Mouse (Mus musculus): ENCODE data around the gene Med24. TPM values are rescaled to one million over a fixed set of nuclear protein-coding genes. Genes with fewer than 3 reads are reported as not detected.
A peak's percentile ranks its signal among the peaks of the same experiment; 100 is the strongest.
"Not testable (repeated sequence)": the region's sequence is repeated elsewhere in the genome, so short reads cannot be mapped to it uniquely, and the experiment has no call there.

Gene Med24
- polyA plus RNA-seq, 1 experiment: 45.3 TPM

DNA sequence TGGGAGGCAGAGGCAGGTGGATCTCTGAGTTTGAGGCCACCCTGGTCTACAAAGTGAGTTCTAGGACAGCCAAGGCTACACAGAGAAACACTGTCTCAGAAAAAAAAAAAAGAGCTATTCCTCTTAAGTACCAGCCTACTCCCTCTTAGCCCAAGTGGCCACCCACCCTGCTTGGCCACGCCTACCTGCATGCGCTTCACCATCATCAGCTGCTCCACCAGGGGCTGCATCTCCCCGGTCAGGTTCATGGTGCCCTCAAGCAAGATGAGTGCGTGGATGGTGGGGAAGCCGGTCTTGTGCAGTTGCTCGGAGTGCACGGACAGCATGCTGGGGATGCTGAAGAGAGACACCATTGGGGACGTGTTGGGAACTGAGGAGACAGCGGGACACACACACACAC lies 13.3 kb downstream of the Med24 start:
- DNase-seq: no peak
- WGBS: 97% methylated on average over 9 of the region's 9 CpGs

DNA sequence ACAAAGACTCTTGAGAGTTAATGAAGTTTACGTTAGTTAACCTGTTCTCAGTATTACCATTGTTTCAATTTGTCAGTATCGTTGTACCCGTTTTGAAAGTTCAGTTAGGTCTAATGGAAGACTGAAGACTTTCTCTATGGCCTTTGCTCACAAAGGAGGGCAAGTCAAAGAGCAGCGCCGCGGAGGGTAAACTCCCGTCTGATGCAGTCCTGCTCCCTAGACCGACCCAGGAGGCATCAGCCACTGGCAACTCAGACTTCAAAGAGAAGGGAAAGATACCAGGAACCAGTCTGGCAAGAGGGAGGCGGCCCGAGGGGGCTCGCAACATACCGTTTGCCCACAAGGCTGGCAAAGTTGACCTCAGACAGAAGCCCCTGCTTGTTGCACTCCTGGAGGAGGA lies 15.5 kb downstream of the Med24 start:
- H3K36me3 ChIP-seq (ENCODE audit: control insufficient read depth, insufficient read depth, low read length): no peaks in the 10 kb centered on the region
- no peak overlapping the region for H3K4me3 ChIP-seq (ENCODE audit: insufficient read depth, low read depth, low read length)
- TF ChIP-seq POLR2A (IDR thresholded peaks at IDR 0.05; ENCODE audit: low read depth, low read length): no peak
- TF ChIP-seq CTCF (conservative IDR thresholded peaks at IDR 0.05; ENCODE audit: insufficient read depth, insufficient read length, low read depth, low read length): no peak
- no peak overlapping the region for H3K27ac ChIP-seq (ENCODE audit: insufficient read depth, low read depth, low read length)
- WGBS: 59% methylated on average over 12 of the region's 12 CpGs
- DNase-seq: peak; percentile 52
- H3K4me1 ChIP-seq (ENCODE audit: control insufficient read depth, insufficient read depth, low read length): peaks cover 15% of the 10 kb centered on the region
- no peaks in the 10 kb centered on the region for H3K27me3 ChIP-seq (replicated peaks; ENCODE audit: control insufficient read depth, insufficient read depth, low read length)

More for the DNA sequence above, 13.3 kb downstream of the Med24 start:
- H3K36me3 ChIP-seq (ENCODE audit: control insufficient read depth, insufficient read depth, low read length): no peaks in the 10 kb centered on the region
- H3K27ac ChIP-seq (ENCODE audit: insufficient read depth, low read depth, low read length): no peak overlapping the region
- H3K4me1 ChIP-seq (ENCODE audit: control insufficient read depth, insufficient read depth, low read length): no peaks in the 10 kb centered on the region; the same call in 1 of the 2 replicates
- no peaks in the 10 kb centered on the region for H3K27me3 ChIP-seq (replicated peaks; ENCODE audit: control insufficient read depth, insufficient read depth, low read length)
- no peak for TF ChIP-seq CTCF (conservative IDR thresholded peaks at IDR 0.05; ENCODE audit: insufficient read depth, insufficient read length, low read depth, low read length)
- TF ChIP-seq POLR2A (IDR thresholded peaks at IDR 0.05; ENCODE audit: low read depth, low read length): no peak
- no peak overlapping the region for H3K4me3 ChIP-seq (ENCODE audit: insufficient read depth, low read depth, low read length)

DNA sequence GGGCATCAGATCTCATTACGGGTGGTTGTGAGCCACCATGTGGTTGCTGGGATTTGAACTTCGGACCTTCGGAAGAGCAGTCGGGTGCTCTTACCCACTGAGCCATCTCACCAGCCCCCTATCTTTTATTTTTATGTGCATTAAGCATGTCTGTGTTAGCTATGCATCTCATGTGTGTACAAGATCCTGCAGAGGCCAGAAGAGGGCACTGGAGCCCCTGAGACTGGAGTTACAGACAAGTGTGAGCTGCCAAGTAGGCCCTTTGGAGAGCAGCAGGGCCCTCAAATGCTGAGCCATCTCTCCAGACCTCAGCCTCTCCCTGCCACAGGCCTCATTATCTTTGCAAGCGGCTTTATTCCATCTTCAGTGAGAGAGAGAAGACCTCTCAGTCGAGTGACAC lies 17.2 kb downstream of the Med24 start:
- H3K4me1 ChIP-seq (ENCODE audit: control insufficient read depth, insufficient read depth, low read length): peaks cover 21% of the 10 kb centered on the region
- peak; percentile 35 for DNase-seq
- H3K27ac ChIP-seq (ENCODE audit: insufficient read depth, low read depth, low read length); H3K4me3 ChIP-seq (ENCODE audit: insufficient read depth, low read depth, low read length); H3K36me3 ChIP-seq (ENCODE audit: control insufficient read depth, insufficient read depth, low read length); H3K27me3 ChIP-seq (replicated peaks; ENCODE audit: control insufficient read depth, insufficient read depth, low read length): not testable (repeated sequence)
- 67% methylated on average over 6 of the region's 6 CpGs for WGBS
- TF ChIP-seq CTCF (conservative IDR thresholded peaks at IDR 0.05; ENCODE audit: insufficient read depth, insufficient read length, low read depth, low read length): peak; percentile 40

- Histone ChIP-seq H3K27ac (ENCODE audit: insufficient read depth, low read depth, low read length) (peak overlapping the region; percentile 10; the same call in 1 of the 2 replicates), H3K4me3 (ENCODE audit: insufficient read depth, low read depth, low read length) (no peak overlapping the region), H3K36me3 (ENCODE audit: control insufficient read depth, insufficient read depth, low read length) (no peaks in the 10 kb centered on the region; the same call in 1 of the 2 replicates), H3K4me1 (ENCODE audit: control insufficient read depth, insufficient read depth, low read length) (peaks cover 21% of the 10 kb centered on the region), H3K27me3 (replicated peaks; ENCODE audit: control insufficient read depth, insufficient read depth, low read length) (no peaks in the 10 kb centered on the region)
- WGBS: 64% methylated on average over 4 of the region's 4 CpGs
- TF ChIP-seq CTCF (conservative IDR thresholded peaks at IDR 0.05; ENCODE audit: insufficient read depth, insufficient read length, low read depth, low read length): no peak
- no peak for TF ChIP-seq POLR2A (IDR thresholded peaks at IDR 0.05; ENCODE audit: low read depth, low read length)
- no peak for DNase-seq
These were observed 18.2 kb downstream of the Med24 start for GRCm38 (mm10) chr11:98711046-98711434.

DNA sequence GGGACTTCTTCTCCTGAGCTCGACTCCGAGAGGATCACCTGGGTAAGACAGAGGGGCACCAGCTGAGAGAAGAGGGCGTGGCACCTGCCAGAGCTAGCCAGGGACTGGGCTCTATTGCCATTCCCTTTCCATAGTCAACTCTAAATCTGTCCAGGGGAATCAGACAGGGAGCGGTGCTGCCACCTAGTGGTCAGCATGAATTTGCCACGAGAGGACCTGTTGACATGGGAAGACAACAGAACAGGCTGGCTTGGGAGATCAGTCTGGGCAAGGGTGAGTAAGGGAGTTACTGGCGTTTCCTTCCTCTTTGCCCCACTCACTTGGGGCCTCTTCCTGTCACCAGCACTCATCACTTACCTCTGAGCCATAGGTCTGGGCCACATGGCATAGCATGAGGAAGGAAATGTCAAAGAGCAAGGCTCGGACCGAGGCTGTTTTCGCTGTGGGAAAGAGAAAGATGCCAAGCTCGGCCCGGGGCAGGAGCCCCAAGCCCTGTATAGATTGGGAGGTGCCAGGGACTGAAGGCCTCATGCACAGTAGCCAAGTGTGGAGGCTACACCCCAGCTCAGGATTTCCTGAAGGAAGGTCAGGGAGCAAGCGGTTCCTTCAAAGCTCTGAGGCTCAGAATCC lies 18.7 kb downstream of the Med24 start:
- no peaks in the 10 kb centered on the region for H3K27me3 ChIP-seq (replicated peaks; ENCODE audit: control insufficient read depth, insufficient read depth, low read length)
- TF ChIP-seq POLR2A (IDR thresholded peaks at IDR 0.05; ENCODE audit: low read depth, low read length) (no peak), CTCF (conservative IDR thresholded peaks at IDR 0.05; ENCODE audit: insufficient read depth, insufficient read length, low read depth, low read length) (peak; percentile 96)
- peak; percentile 89 for DNase-seq
- no peak overlapping the region for H3K4me3 ChIP-seq (ENCODE audit: insufficient read depth, low read depth, low read length)
- H3K4me1 ChIP-seq (ENCODE audit: control insufficient read depth, insufficient read depth, low read length): peaks cover 21% of the 10 kb centered on the region
- no peaks in the 10 kb centered on the region; the same call in 1 of the 2 replicates for H3K36me3 ChIP-seq (ENCODE audit: control insufficient read depth, insufficient read depth, low read length)
- peak overlapping the region; percentile 10; the same call in 1 of the 2 replicates for H3K27ac ChIP-seq (ENCODE audit: insufficient read depth, low read depth, low read length)
- 31% methylated on average over 12 of the region's 12 CpGs for WGBS

- H3K4me3 ChIP-seq (ENCODE audit: insufficient read depth, low read depth, low read length): no peak overlapping the region
- 25% methylated on average over 26 of the region's 26 CpGs for WGBS
- TF ChIP-seq POLR2A (IDR thresholded peaks at IDR 0.05; ENCODE audit: low read depth, low read length): no peak
- no peak for TF ChIP-seq CTCF (conservative IDR thresholded peaks at IDR 0.05; ENCODE audit: insufficient read depth, insufficient read length, low read depth, low read length)
These were observed 20.1 kb downstream of the Med24 start for GRCm38 (mm10) chr11:98709001-98709741.

GRCm38 (mm10) chr11:98708282-98708956 lies 20.8 kb downstream of the Med24 start:
- TF ChIP-seq CTCF (conservative IDR thresholded peaks at IDR 0.05; ENCODE audit: insufficient read depth, insufficient read length, low read depth, low read length): no peak
- TF ChIP-seq POLR2A (IDR thresholded peaks at IDR 0.05; ENCODE audit: low read depth, low read length): no peak
- WGBS: 42% methylated on average over 19 of the region's 19 CpGs
- H3K4me1 ChIP-seq (ENCODE audit: control insufficient read depth, insufficient read depth, low read length): peaks cover 21% of the 10 kb centered on the region
- H3K27ac ChIP-seq (ENCODE audit: insufficient read depth, low read depth, low read length): no peak overlapping the region
- H3K4me3 ChIP-seq (ENCODE audit: insufficient read depth, low read depth, low read length): no peak overlapping the region
- H3K27me3 ChIP-seq (replicated peaks; ENCODE audit: control insufficient read depth, insufficient read depth, low read length): no peaks in the 10 kb centered on the region
- peak; percentile 66 for DNase-seq
- no peaks in the 10 kb centered on the region; the same call in 1 of the 2 replicates for H3K36me3 ChIP-seq (ENCODE audit: control insufficient read depth, insufficient read depth, low read length)

More at GRCm38 (mm10) chr11:98709001-98709741, 20.1 kb downstream of the Med24 start:
- Histone ChIP-seq H3K36me3 (ENCODE audit: control insufficient read depth, insufficient read depth, low read length) (no peaks in the 10 kb centered on the region; the same call in 1 of the 2 replicates), H3K4me1 (ENCODE audit: control insufficient read depth, insufficient read depth, low read length) (peaks cover 21% of the 10 kb centered on the region), H3K27me3 (replicated peaks; ENCODE audit: control insufficient read depth, insufficient read depth, low read length) (no peaks in the 10 kb centered on the region), H3K27ac (ENCODE audit: insufficient read depth, low read depth, low read length) (peak overlapping the region; percentile 41)
- DNase-seq: peak; percentile 88
